Mouse (Mus musculus) CH12.LX (cell line): ENCODE data around the gene Cdh8. TPM values are rescaled to one million over a fixed set of nuclear protein-coding genes. Genes with fewer than 3 reads are reported as not detected.

Experiments
- DNase-seq: peaks from one replicate; pipeline ENCODE4 v3.0.0-alpha.2; 2013; ENCODE audit errors: extremely low read depth
- H3K27ac ChIP-seq: 2 replicates; pipeline ENCODE4 v1.5.1; 2012; ENCODE audit warnings: low read depth, mild to moderate bottlenecking, control low read depth, moderate library complexity; ENCODE audit not compliant: insufficient read depth
- H3K27me3 ChIP-seq: replicated peaks from 2 replicates; pipeline ENCODE3; 2012; ENCODE audit warnings: inconsistent platforms
- H3K36me3 ChIP-seq, 2 experiments: replicated peaks in 1 of 2; 2 replicates each; pipeline versions ENCODE3 to v1.6.1; 2012; ENCODE audit warnings: inconsistent platforms in 1 of 2, low read length in 1 of 2, mild to moderate bottlenecking in 1 of 2, mixed read lengths in 1 of 2, moderate library complexity in 1 of 2; ENCODE audit not compliant: control insufficient read depth in 1 of 2, insufficient read depth in 1 of 2
- H3K4me1 ChIP-seq, 2 experiments: 2 replicates each; pipeline ENCODE4 v1.6.1; 2012; ENCODE audit warnings: inconsistent platforms in 1 of 2, moderate library complexity in 1 of 2; ENCODE audit not compliant: insufficient read depth in 2 of 2, control insufficient read depth in 1 of 2
- H3K4me2 ChIP-seq: 2 replicates; pipeline ENCODE4 v1.6.1; 2012; ENCODE audit warnings: low read depth, mild to moderate bottlenecking, control low read depth; ENCODE audit not compliant: poor library complexity, insufficient read depth, severe bottlenecking
- H3K4me3 ChIP-seq, 3 experiments: fragments of 150-350 bp in 1 of 3; sonication (generic) in 1 of 3; replicated peaks in 1 of 3; 2 replicates each; pipeline versions ENCODE3 to v1.5.1; 2011 to 2012; ENCODE audit warnings: low read depth in 2 of 3, low read length in 2 of 3, mild to moderate bottlenecking in 2 of 3, moderate library complexity in 2 of 3, control low read depth in 1 of 3, improper control_type of control experiment in 1 of 3, inconsistent platforms in 1 of 3, mixed read lengths in 1 of 3; ENCODE audit not compliant: poor library complexity in 1 of 3
- H3K79me2 ChIP-seq: replicated peaks from 2 replicates; pipeline ENCODE4 v1.6.1; 2012; ENCODE audit warnings: mild to moderate bottlenecking, moderate library complexity; ENCODE audit not compliant: control insufficient read depth, poor library complexity, insufficient read depth, severe bottlenecking; ENCODE audit errors: extremely low read depth
- H3K9ac ChIP-seq: 2 replicates; pipeline ENCODE4 v1.6.1; 2012; ENCODE audit warnings: low read depth, mild to moderate bottlenecking, control low read depth, moderate library complexity; ENCODE audit not compliant: insufficient read depth
- H3K9me3 ChIP-seq: replicated peaks from 2 replicates; pipeline ENCODE3; 2012; ENCODE audit warnings: low read length, inconsistent platforms, mixed read lengths
- CHD2 ChIP-seq: IDR thresholded peaks from 2 replicates; pipeline ENCODE4 v1.6.1; 2011; ENCODE audit warnings: low read length, improper control_type of control experiment
- CTCF ChIP-seq, 2 experiments: IDR thresholded peaks in 1 of 2; conservative IDR thresholded peaks in 1 of 2; 2 replicates each; pipeline ENCODE4 v1.5.1; 2011 to 2012; ENCODE audit warnings: low read depth in 2 of 2, low read length in 2 of 2, improper control_type of control experiment in 1 of 2, inconsistent platforms in 1 of 2, mild to moderate bottlenecking in 1 of 2, moderate library complexity in 1 of 2
- MXI1 ChIP-seq: IDR thresholded peaks from 2 replicates; pipeline ENCODE4 v1.6.1; 2011; ENCODE audit warnings: mild to moderate bottlenecking, low read depth, low read length, improper control_type of control experiment
- PAX5 ChIP-seq: IDR thresholded peaks from 2 replicates; pipeline ENCODE4 v1.6.1; 2012; ENCODE audit warnings: low read length, inconsistent platforms, mixed read lengths
- RCOR1 ChIP-seq: conservative IDR thresholded peaks from 2 replicates; pipeline ENCODE4 v1.6.1; 2012; ENCODE audit warnings: low read depth, mild to moderate bottlenecking, inconsistent platforms, low read length, improper control_type of control experiment
- SMC3 ChIP-seq: IDR thresholded peaks from 2 replicates; pipeline ENCODE4 v1.6.1; 2011; ENCODE audit warnings: low read depth, low read length, improper control_type of control experiment
- UBTF ChIP-seq: IDR thresholded peaks from 2 replicates; pipeline ENCODE4 v1.6.1; 2012; ENCODE audit warnings: low read depth, mild to moderate bottlenecking, inconsistent platforms, low read length, improper control_type of control experiment, moderate library complexity
- dilution Hi-C: fragments of 300-500 bp; cut with MboI; formaldehyde crosslinking; loops from 2 replicates; pipeline ENCODE4 v1.14.3; 2020; ENCODE audit warnings: low sequenced_read_pairs; ENCODE audit not compliant: extremely low pct_unique_long_range_greater_than_20kb, extremely low pct_ligation_motif_present
- in situ Hi-C: fragments of 300-500 bp; cut with MboI; formaldehyde crosslinking; loops from 3 replicates; pipeline ENCODE4 v1.14.3; 2019; ENCODE audit warnings: low sequenced_read_pairs, low pct_ligation_motif_present, low pct_unique_long_range_greater_than_20kb, mixed read lengths
- polyA plus RNA-seq: library from polyadenylated mRNA; unstranded; fragments of >175 nt; gene quantifications from 2 replicates; pipeline ENCODE4 v1.2.1, GENCODE M21; 2012; ENCODE audit warnings: low read depth; ENCODE audit not compliant: insufficient read length
- total RNA-seq, 2 experiments: library from RNA; depleted of rRNA; stranded (reverse); fragments of 300-350 nt in 1 of 2; fragments of >200 nt in 1 of 2; gene quantifications; 2 replicates each; pipeline ENCODE4 v1.2.3; 2012 to 2014

The Cdh8 gene
- total and polyA plus RNA-seq, 3 experiments, result not detected

- dilution Hi-C loops (no loop called here), in situ Hi-C loops (no loop called here)
- H3K4me3 ChIP-seq, result no peak overlapping the region
- H3K4me1 ChIP-seq, result no peaks in the 10 kb centered on the region
- TF ChIP-seq RCOR1 (no peak), CHD2 (no peak), SMC3 (no peak), MXI1 (no peak), PAX5 (no peak), UBTF (no peak), CTCF (conservative IDR thresholded peaks at IDR 0.05 in 1 of 2, IDR thresholded peaks at IDR 0.05 in 1 of 2; ENCODE audit: low read depth in 2 of 2, low read length in 2 of 2) (no peak)
- TF ChIP-seq, all 38 proteins: peak for 0
- H3K9me3 ChIP-seq, result peaks cover 25% of the 10 kb centered on the region
- H3K79me2 ChIP-seq, result no peaks in the 10 kb centered on the region
- H3K4me2 ChIP-seq, result no peak overlapping the region
- DNase-seq, result no peak
- no peaks in the 10 kb centered on the region for H3K36me3 ChIP-seq
- no peak overlapping the region for H3K27ac ChIP-seq
- H3K27me3 ChIP-seq, result no peaks in the 10 kb centered on the region
- H3K9ac ChIP-seq, result no peak overlapping the region
Observed at GRCm38 (mm10) chr8:99031060-99031459, 385.2 kb downstream of the Cdh8 start.
